In the genomic region with DNA sequence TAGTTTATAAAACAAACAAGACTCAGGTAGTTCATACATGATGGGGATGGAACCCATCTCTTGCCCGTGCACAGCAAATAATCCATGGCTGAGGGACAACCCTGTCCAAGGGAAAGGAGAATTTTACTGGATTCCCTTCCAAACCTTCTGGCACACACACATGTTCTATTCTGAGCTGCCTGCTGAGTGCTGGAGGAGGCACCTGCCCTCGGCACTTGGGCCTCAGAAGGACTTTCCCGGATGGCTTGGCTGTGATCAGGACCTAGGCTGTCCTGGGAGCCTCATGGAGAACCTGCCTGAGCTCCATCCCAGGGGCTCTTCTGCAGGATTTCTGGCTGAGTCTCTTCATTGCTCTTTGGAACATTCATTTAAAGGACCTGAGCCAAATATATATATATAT, we compare ENCODE assay signal across 19 mouse cellular contexts. TPM values are rescaled to one million over a fixed set of nuclear protein-coding genes. Genes with fewer than 3 reads are reported as not detected.
DNase-seq lines count a peak whose midpoint lies in the region; ATAC-seq and TF ChIP-seq lines count a peak whose summit lies in the region.
"Had no signal": no experiment of that assay in that cellular context is flagged by ENCODE, and none has a peak within 500 bp of the region (broad histone marks: within the 10 kb centered on the region; RNA-seq: fewer than 3 reads in every experiment).

No protein-coding gene starts in this region.

- ATAC-seq in heart, embryonic 15.5 days (replicated peaks; ENCODE audit: insufficient number of reproducible peaks, insufficient read depth, low FRiP score, low read depth), result no peak
- ATAC-seq in kidney, embryonic 14.5 days (ENCODE audit: low FRiP score, low TSS enrichment), result no peak
- ATAC-seq: forebrain, postnatal 0 days; liver, embryonic 12.5 days had no signal

- no peak overlapping the region for H3K9ac ChIP-seq in heart, embryonic 15.5 days
- no peak overlapping the region for H3K9ac ChIP-seq in kidney, embryonic 14.5 days (ENCODE audit: low read depth, low read length)
- H3K9ac ChIP-seq: forebrain, postnatal 0 days; hindbrain, embryonic 15.5 days; liver, embryonic 12.5 days had no signal

- no peak for TF ChIP-seq POLR2A in embryonic fibroblast, embryonic 13.5 days (IDR thresholded peaks at IDR 0.05; ENCODE audit: low read depth, low read length)

- no peak for TF ChIP-seq CTCF in embryonic fibroblast, embryonic 13.5 days (IDR thresholded peaks at IDR 0.05; ENCODE audit: borderline replicate concordance, insufficient read depth, low read length)

- peak overlapping the region; percentile 11; the same call in 1 of the 2 replicates for H3K27ac ChIP-seq in heart, embryonic 15.5 days
- H3K27ac ChIP-seq in embryonic fibroblast, embryonic 13.5 days (ENCODE audit: insufficient read depth, low read length), result peak overlapping the region; percentile 1; the same call in 1 of the 2 replicates
- H3K27ac ChIP-seq in kidney, embryonic 14.5 days (ENCODE audit: low read depth, low read length), result no peak overlapping the region
- H3K27ac ChIP-seq: hindbrain, embryonic 15.5 days; liver, embryonic 12.5 days had no signal

- H3K27me3 ChIP-seq in heart, embryonic 15.5 days, result no peaks in the 10 kb centered on the region
- no peaks in the 10 kb centered on the region for H3K27me3 ChIP-seq in kidney, embryonic 14.5 days (ENCODE audit: control insufficient read depth, insufficient read depth, low read length)
- H3K27me3 ChIP-seq: hindbrain, embryonic 15.5 days; liver, embryonic 12.5 days had no signal

- H3K4me1 ChIP-seq in heart, embryonic 15.5 days (replicated peaks), result peaks cover 11% of the 10 kb centered on the region
- H3K4me1 ChIP-seq in embryonic fibroblast, embryonic 13.5 days (ENCODE audit: control insufficient read depth, insufficient read depth, low read length), result peaks cover 19% of the 10 kb centered on the region
- peaks cover 1% of the 10 kb centered on the region; the same call in 1 of the 2 replicates for H3K4me1 ChIP-seq in kidney, embryonic 14.5 days (ENCODE audit: control insufficient read depth, insufficient read depth, low read length)
- H3K4me1 ChIP-seq: liver, embryonic 12.5 days had no signal

- no peak overlapping the region for H3K4me3 ChIP-seq in heart, embryonic 15.5 days
- no peak overlapping the region for H3K4me3 ChIP-seq in embryonic fibroblast, embryonic 13.5 days (ENCODE audit: insufficient read depth, low read length)
- no peak overlapping the region for H3K4me3 ChIP-seq in kidney, embryonic 14.5 days (ENCODE audit: low read length)
- H3K4me3 ChIP-seq: hindbrain, embryonic 15.5 days; liver, embryonic 12.5 days had no signal

- H3K4me2 ChIP-seq in heart, embryonic 15.5 days, result no peak overlapping the region
- H3K4me2 ChIP-seq in kidney, embryonic 14.5 days (replicated peaks; ENCODE audit: low read depth, low read length), result no peak overlapping the region
- H3K4me2 ChIP-seq: heart, embryonic 11.5 days; hindbrain, embryonic 15.5 days; liver, embryonic 12.5 days; midbrain, embryonic 11.5 days had no signal

- H3K9me3 ChIP-seq in heart, embryonic 15.5 days (replicated peaks), result no peaks in the 10 kb centered on the region
- no peaks in the 10 kb centered on the region for H3K9me3 ChIP-seq in kidney, embryonic 14.5 days (ENCODE audit: control insufficient read depth, low read length)
- H3K9me3 ChIP-seq: hindbrain, embryonic 15.5 days; liver, embryonic 12.5 days had no signal

- 32% methylated on average over 3 of the region's 3 CpGs for WGBS in heart, embryonic 15.5 days
- 56% methylated on average over 3 of the region's 3 CpGs for WGBS in kidney, embryonic 14.5 days

- H3K36me3 ChIP-seq in heart, embryonic 15.5 days, result no peaks in the 10 kb centered on the region
- no peaks in the 10 kb centered on the region for H3K36me3 ChIP-seq in kidney, embryonic 14.5 days (ENCODE audit: control insufficient read depth, insufficient read depth, low read length)
- H3K36me3 ChIP-seq: hindbrain, embryonic 15.5 days; liver, embryonic 12.5 days had no signal

- peak; percentile 5 for DNase-seq in cerebellum, adult 9-10 months
- no peak for DNase-seq in cerebellum, adult 8-10 months
- no peak for DNase-seq in heart, adult 18-20 months
- DNase-seq in brain, adult 2 months (ENCODE audit: low read depth, low spot score), result peak; percentile 52
- DNase-seq in ovary, postnatal 10 days (ENCODE audit: low spot score), result no peak
- DNase-seq: adrenal gland, postnatal 36 days; forebrain, postnatal 0 days; kidney, adult 8-10 months; kidney, postnatal 36 days; layer of hippocampus, postnatal 36 days; lung, adult 18-20 months; lung, postnatal 10 days had no signal

RNA-seq across cellular contexts. Expression of a gene that starts 45.3 kb away (rescaled TPM):
- 71.0 and 89.5 TPM in 2 replicates for polyA plus RNA-seq in heart, embryonic 15.5 days (2015; fragmentation: Nextera tagmentation; extraction: Ambion mirVana)
- total RNA-seq in heart, adult 18-20 months (2021), result 10 to 100 TPM; 14.8 to 17.9 TPM
- 997 and 1,013 TPM in 2 replicates for polyA plus RNA-seq in embryonic fibroblast, embryonic 13.5 days (2011; ENCODE audit: insufficient read length, low read depth, missing spikeins)
- polyA plus RNA-seq in kidney, embryonic 14.5 days (2014; fragmentation: Nextera tagmentation; extraction: Ambion mirVana), result 41.9 and 42.3 TPM in 2 replicates

Comparison
In these comparisons a context has a peak if more than half of its experiments do, and no peak if none do; other contexts are left out.
1. DNase-seq: peak in cerebellum, adult 9-10 months (single experiment) and brain, adult 2 months (single experiment); none in cerebellum, adult 8-10 months (single experiment), heart, adult 18-20 months (0 of 2) and ovary, postnatal 10 days (single experiment).
2. RNA of a gene that starts 45.3 kb away (polyA plus RNA-seq): 997 to 1,013 TPM in embryonic fibroblast, embryonic 13.5 days; 71.0 to 89.5 TPM in heart, embryonic 15.5 days and 41.9 to 42.3 TPM in kidney, embryonic 14.5 days; every median in the first group is over 10 times any median in the second.